Mouse (Mus musculus) fibroblast of lung, adult 2 months (primary cell): ENCODE results near the gene C1qtnf1.
A peak's percentile ranks its signal among the peaks of the same experiment; 100 is the strongest.

Source experiments
- DNase-seq: peaks from one replicate; pipeline ENCODE4 v3.0.0-alpha.2; 2011; ENCODE audit warnings: low read depth

C1qtnf1 gene

DNA sequence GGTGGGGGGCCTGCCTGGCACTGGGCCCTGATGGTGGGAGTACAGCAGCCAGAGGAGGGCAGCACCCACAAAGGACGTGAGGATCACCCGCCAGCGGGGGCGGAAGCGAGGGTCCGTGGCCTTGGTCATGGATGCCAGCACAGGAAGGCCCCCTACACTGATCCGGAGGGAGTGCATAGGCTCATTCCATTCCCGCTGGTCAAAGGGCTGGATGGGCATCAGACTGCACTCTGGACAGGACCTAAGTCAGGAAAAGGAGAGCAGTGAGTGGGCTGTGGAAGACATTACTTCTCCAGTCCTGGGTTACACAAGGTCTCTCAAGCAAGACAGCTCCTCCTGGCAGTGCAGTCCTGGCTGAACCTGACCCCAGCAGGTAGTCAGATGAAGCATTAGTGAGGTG is 16.7 kb upstream of the C1qtnf1 start:
- DNase-seq, result no peak

DNA sequence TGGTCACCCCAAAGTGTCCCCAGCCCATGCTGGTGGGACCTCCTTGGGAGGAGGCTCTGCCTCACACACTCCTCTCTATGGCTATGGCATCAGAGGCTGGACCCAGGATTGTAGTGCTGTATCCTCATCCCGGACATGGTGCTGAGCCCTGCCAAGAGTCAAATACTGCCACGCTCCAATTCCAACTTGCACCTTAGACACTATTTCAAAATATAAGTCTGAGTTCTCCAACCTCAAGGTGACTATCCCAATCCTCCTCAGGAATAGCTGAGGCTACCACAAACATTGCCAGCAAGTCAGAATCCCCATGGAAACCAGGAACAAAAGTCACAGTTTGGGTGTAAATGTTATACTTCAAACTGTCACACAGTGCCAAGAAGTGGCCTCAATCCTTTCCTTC is 15.4 kb upstream of the C1qtnf1 start:
- DNase-seq, result no peak

DNA sequence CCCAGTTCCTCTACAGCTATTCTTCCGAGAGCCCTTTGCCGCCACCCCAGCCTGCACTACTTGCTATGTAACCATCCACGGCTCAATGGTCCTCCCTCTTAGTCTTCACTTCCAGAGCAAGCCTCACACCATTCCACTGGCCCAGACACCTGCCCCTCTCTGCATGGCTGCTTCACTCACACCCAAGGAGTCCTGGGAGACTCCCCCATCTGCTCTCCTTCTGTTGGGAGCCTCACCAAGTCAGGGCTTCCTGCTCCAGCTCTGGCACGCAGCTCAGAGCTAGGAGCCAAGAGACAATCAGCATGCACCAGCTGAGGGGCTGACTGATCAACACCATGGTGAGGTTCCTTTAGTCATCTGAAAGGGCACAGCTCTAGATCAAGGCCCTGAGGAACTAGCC is 14.9 kb upstream of the C1qtnf1 start:
- no peak for DNase-seq

DNA sequence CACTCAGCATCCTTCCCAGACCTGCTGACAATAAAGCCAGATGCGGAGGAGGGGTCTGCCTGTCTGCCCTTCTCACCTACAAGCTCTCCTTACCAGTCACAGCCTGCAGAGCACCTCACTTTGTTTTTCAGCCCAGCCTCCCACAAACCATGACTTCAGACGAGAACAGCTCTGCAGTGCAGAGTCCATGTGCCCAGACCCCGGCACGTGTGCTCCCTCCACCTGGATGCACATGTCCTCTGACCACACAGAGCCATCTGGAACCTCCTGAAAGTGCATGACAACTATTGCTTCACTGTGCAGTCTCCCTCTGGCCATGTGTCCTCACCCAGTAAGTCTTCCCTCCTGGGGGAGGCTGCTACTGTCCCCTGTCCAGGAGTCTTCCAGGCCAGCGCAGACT is 13.7 kb upstream of the C1qtnf1 start:
- no peak for DNase-seq

DNA sequence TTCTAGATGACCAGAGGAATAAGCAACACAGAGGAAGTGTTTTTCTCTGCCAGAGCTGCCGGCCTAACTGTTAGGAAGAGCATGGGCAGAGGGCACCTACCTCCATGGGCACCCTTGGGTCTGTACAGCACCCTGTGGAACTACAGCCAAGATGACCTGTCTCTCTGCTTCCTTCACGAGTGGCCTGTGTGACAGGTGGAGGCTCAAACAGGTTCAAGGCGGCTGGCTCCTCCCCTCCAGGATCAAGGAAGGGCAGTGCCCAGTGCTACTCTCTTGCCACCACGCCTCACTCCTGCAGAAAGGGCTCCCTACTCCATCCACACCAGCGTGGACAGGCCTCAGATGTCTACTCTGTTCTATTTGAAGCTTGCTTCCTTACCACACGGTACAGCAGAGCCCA is 12.4 kb upstream of the C1qtnf1 start:
- DNase-seq, result no peak

DNA sequence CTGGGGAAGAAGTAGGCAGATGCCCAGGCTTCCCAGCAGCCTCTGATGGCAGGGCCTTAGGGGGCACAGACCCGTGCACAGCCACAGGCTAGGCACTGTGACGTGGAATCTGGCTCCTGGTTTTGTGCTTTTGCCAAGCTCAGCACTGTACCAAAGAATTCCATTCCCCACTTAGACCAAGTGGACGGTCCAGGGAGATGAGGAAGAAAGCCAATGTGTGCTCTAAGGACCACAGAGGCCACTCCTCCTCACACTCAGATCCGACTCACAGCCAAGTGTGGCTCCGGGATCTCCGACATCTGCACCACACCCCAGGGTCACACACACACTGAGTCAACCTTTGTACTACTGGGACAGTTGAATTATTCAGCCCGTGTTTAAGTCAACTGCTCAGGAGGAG is 12.0 kb upstream of the C1qtnf1 start:
- no peak for DNase-seq

DNA sequence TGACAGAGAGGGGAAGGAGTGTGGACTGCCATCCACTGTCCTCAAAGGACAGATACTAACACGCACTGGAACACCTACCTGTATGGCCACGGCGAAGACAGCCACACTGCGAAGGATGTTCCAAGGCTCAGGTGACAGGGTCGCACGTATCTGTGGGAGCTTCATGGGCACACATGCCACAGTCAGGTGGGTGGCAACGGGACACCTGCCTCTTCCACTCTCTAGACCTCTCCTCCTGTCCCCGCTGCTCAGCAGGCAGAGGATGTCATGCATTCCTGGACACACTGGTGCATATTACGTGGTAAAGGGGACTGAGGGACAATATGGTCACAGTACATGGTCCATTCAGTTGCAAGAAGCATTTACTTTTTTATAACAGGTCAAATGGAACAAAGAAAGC is 10.5 kb upstream of the C1qtnf1 start:
- no peak for DNase-seq

DNA sequence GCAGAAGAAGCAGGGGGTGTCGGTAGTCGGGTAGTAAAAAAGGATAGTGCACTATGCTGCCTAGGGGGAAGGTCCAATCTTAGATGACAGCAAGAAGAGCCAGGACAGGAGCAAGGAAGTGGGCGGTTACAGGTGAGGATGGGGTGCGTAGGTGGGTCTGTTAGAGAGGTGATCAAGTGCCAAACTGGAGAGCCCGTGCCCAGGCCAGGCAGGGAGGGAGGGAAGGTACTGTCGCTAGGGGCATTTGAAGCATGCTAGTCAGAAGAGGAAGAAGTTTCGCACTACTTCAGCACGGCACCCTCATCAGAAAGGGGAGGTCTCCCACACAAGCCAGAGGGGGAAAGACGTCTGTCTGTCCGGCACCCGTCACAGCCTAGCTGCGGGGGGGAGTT is 9.6 kb upstream of the C1qtnf1 start:
- no peak for DNase-seq

DNA sequence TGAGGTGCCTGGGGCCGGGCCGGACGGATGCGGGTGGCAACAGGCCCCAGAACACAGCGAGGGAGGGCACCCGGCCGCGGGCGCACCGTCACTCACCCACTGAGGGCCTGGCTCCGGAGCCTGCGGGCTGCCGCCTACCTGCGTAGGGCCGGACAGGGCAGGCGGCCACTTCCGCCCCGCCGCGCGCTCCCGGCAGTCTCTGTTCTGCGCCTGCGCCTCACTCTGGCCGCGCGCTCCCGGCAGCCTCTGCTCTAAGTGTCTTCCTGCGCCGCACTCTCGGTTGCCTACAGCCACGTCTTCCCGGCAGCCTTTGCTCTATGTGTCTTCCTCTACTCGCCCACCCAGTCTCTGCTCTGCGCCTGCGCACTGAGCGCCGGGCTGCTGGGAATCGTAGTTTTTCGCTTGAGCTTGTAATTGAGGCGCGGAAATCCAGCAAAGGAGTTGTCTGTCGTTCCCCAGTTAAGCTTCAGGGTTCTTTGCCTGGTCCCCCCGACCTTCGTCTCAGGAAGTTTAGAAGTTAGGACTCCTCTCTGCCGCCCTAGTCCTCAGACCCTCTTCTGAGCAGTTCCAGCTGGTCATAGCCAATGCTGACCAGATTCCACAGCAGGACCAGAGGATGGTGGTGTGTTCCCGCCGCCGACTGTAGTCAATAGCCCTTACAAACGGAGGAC is 9.0 kb upstream of the C1qtnf1 start, which contains the start of gene Cant1:
TSS of gene Cant1 (minus strand) at position 253 of the 671 bp plus-strand sequence.
- DNase-seq, result peak; percentile 97

DNA sequence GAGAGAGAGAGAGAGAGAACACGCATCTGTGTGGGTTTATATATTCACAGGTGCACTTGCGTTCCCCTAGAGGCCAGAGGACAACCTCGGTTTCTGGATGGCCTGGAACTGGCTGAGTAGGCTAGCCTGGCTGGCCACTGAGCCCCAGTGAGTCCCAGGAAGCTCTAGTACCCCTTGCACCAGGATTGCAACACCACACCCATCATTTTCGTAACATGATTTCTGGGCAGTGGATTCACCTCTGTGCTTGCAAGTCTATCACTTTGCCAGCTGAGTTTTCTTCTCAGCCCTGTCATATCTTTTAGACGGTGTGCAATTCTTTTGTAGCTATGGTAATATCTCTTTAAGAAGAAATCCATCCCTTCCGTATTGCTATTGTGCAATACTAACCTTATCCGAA is 7.7 kb upstream of the C1qtnf1 start:
- no peak for DNase-seq

DNA sequence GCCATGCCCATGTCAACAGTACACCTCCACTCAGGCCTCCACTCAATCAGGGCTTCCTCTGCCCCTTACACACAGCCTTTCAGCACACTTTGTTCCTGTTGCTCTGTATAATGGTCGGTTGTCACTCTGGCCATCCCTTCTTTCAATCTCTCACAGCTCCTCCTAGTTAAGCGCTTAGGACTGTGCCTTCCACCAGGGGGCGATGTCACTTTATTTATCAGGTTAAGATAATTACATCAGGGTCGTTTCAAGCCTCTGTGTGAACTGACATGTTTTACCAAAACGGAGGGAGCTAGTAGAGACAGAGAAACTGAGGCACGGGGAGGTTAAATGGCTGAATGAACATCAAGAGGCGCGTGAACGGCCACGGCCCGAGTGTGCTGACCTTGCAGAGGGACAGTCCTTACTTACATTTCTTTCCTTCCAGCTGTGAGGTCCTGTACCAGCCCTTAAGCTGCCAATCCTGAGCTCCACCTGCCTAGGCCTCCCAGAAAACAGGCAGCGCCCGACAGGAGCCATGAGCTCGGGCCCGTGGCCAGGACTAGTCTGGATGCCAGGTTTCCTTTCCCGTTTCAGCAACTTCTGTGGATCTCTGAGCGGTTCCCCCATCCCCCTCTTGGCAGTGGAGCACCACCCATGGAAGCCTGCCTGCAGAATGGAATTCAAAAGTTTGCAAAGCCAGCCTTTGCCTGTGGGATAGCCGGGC is 4.6 kb upstream of the C1qtnf1 start:
- peak; percentile 96 for DNase-seq

DNA sequence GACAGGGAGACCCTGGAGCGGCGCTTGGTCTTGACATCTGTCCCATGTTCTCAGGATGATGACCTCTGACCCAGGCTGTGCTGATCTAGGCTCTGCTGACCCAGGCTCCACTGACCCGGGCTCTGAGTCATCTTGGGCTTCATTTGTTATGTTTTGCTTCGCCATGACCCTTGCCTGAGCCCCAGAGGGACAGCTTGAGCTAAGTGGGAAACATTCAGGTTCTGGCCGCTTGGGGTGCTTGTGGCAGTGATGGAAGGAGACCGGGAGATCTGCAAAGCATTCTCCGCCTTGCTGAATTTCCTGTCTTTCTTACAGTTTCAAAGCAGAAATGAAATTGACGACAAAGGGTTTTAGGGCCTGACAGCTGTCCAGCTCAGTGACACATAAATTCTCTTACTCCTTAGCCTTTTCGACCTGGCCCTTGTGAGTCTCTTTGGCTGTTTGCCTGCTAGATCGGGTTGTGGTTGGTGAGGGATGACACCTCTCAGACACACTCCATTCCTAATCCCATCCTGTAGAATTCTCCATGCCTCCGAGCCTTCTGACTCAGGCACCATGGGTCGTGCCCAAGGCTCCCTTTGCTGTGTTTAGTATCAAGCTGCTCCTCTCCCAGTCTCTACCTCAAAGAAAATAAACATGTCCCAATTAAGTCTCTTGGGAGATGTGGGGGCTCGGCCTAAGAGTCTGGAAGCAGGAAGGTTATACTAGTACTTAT is 3.2 kb upstream of the C1qtnf1 start:
- no peak for DNase-seq

DNA sequence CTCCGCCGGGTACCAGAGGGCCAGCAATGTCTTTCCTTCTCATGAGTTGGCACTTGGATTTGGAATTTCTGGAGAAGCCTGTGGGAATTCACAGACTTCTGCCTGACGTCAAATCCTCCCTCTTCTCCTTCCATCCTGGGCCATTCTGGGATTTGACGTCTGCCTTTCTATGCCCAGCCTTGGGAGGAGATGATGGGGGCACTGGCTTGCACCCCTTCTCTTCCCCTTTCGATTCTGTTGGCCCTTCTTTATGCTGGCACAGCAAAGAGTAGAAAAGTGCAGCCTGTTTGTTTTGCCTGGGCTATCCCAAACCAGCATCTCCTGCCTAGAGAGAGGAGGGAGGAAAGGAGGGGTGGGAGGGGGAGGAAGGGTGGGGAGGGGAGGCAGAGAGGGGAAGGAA is 1.2 kb upstream of the C1qtnf1 start:
- no peak for DNase-seq

DNA sequence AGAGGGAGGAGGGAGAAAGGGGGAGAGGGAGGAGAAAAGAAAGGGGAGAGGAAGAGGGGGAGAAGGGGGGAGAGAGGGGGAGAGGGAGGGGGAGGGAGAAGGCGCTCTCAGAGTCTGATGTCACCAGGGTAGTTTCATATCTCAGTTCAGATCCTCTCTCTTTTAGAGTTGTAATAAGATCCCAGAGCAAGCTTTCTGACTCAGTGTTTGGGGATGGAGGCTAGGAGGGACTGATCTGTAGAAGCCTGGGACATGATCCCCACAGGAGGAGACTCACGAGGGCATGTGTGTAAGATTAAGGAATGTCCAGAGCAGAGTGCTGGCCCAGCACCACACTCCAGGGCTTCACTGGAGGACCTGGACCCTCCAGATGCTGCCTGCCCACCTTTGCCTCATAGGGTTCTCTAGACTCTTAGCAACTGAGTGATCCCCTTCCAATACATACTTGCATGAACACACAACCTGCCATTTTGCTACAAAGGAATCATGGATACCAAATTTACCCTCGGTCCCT is 680 bp upstream of the C1qtnf1 start:
- no peak for DNase-seq

DNA sequence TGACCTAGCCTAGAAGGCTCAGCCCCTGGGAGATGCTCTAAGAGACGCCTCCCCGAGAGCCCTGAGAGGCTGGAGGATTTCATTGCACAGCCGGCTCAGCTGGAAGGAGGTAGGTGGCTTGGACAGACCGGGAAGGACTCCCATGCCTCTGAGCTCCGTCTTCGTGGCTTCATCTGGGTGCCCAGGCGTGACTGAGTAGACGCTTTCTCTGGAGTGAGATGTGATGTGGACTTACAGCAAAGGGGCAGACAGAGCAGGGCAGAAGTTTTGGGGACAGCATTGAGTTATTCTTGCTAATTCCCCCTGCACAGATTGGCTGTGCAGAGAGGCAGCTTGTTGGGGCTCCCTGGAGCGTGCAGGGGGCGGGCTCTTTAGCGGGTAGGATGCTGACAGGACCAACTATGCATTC is 461 bp downstream of the C1qtnf1 start:
- DNase-seq, result no peak

DNA sequence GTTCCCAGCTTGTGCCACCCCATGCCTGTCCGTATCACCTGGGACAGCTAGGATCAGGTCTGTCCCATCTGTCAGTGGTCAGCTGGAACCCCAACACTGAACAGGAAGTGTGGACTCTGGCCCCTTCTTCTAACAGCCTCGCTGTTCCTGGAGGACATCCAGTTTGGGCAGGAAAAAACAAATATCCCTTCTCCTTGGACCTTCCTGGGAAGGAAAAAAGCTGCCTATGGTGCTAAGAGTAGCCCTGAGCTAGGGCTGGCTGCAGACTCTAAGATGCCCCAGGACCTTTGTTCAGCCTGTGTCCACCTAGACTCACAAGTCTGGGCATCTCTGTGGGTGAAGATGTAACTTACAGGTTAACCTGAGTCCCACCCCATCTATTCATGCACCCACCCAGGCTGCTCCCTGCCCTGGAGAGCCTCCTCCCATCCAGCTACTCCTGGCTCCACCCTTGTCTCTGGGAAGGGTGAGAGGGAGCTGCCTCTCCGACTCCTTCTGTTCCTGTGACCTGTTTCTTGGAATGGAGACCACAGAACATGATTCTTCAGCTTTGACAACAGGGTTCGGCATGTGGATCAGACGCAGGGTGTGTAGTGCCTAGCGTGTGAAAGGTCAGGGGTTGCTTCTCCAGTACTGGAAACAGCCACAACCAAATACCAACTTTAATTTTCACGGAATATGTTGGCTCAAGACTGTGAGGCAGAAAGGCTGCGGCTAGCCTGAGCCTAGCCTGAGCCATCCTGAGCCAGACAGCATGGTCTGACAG is 1.1 kb downstream of the C1qtnf1 start:
- DNase-seq, result peak; percentile 85

DNA sequence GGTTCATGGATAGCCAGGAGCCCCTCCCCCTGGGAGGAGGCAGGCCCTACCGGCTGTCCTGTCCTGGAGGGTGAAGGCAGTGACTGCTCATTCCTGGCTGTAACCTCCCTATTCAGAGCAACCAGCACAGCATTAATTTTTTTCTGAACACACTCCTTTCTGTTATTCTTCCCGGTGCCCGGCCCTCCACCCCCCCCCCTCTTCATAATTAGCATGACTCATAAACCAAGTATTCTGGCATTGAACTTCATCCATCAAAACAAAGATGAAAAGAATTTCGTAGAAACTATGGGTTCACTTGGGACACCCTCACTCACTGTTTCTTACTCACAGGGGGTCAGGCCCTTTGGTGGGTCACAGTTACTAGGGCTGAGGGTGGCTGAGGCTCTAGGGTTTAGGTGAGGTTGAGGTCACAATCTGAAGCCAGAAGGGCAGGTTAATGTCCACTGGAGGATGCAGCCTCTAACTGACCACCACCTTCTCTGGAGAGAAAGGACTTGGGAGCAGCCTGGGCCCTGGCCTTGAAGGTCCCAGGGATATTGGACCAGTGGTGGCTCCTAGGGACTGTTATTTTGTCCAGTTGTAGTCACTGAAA is 2.4 kb downstream of the C1qtnf1 start:
- no peak for DNase-seq

DNA sequence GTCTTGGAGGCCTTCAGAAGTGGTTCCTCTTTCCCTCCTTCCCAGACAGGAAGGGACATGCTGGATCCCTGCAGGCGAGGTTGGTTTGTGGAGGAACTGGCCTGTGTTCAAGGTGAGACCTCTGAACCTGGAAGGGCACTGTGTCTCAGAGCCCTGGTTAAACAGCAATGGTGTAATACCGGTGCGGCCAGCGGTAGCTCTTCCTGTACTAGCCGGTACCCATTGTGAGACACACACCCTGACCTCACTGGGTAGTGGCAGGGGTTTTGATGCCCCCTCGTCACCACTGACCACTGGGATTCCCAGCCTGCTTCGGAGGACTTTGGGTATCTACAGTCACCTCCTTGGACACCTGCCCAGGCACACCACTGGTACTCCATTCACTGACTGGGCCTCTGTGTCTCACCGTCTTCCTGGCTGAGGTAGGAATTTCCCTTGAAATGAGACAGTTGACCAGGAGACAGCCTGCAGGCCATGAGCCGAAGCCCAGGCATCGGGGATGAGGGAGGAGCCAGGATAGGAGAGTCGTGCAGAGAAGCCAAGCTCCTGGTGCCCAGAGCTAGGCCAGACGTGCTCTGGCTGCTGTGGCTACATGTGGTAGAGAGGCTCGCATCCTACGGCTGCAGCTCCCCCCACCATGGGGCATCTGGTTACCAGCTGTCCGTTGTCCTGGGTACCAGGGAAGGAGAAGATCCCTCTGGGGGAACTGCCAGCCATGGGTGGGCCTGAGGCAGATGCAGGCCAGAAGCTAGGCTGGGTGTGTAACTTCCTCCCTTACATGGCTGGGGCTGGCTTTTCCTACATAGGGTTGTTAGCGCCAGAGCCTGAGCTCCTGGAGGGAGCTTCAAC is 3.3 kb downstream of the C1qtnf1 start:
- DNase-seq, result no peak

DNA sequence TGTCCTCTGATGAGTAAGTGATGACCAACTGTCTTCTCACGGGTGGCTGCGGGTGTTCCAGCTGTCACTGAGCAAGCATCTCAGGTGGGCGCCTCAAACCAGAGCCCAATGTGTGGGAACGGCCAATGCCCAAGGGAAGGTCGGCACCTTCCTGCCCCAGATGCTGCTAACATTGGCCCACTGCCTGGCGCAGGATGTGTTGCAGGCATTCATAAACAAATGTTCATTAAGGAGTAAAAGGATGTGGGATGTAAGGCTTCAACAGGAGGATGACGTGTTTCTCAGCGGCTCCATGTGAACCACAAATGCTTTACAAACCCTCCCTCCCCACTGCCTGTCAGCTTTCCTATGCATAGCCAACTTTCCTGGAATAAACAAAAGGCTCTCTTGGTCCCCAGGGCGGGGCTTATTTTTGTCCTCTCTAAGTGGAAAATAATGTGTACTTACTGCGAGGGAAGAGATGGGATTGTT is 5.4 kb downstream of the C1qtnf1 start:
- DNase-seq, result no peak

DNA sequence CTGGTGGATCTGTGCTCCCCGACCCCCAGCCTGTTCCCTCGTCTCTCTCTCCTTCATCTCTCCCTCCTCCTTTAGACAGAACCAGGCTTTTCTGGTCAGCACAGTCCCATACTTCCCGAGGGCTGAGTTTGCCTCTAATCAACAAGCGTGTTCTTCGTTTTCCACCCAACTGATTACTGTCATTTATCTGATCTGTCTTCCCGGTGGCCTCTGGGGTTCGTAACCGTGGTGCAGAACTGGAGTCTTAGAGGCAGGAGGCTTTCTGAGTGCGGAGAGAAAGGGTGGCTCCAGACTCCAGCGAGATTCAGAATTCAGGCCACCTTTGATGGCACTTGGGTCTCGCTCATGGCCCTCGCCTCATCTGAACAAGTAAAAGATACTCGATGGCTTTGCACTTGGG is 6.1 kb downstream of the C1qtnf1 start:
- DNase-seq, result no peak

DNA sequence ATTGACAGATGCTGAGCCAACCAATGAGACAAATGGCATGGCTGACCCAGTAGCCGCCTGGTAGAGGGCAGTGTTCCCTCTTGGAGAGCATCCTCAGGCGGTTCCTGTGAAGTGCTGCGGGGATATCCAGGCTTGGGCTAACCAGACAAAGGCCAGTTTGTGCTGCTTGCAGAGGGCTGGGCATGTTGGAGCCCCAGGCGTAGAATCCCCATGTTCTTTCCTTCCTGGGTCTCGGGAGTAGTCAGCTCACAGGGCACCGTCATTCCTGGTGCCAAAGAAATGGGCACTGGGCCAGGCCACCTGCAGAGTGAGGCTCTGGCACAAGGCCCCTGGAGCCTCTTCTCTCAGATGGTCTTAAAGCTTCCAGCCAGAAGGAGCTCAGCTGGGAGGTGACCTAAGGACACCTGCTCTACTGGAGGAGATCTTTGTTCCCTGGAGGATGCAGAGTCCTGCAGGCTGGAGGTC is 8.5 kb downstream of the C1qtnf1 start:
- DNase-seq, result no peak
